Mouse (Mus musculus) hindbrain, embryonic 11.5 days (tissue): ENCODE data around the gene Sf1. TPM values are rescaled to one million over a fixed set of nuclear protein-coding genes. Genes with fewer than 3 reads are reported as not detected.

ENCODE experiments used
- ATAC-seq: fragments of 200-750 bp; cut with Nextera tagmentation; 2 replicates; pipeline ENCODE4 v1.8.0; 2017; ENCODE audit warnings: mild to moderate bottlenecking, moderate TSS enrichment, moderate library complexity; ENCODE audit not compliant: low FRiP score
- DNase-seq: peaks from one replicate; pipeline ENCODE4 v3.0.0-alpha.2; 2015; ENCODE audit warnings: low spot score
- H3K27ac ChIP-seq: fragments of 300-500 bp; sonication (generic); 2 replicates; pipeline ENCODE4 v1.5.1; 2014; ENCODE audit warnings: mild to moderate bottlenecking, low read depth, low read length
- H3K27me3 ChIP-seq: fragments of 300-500 bp; sonication (generic); 2 replicates; pipeline ENCODE4 v1.6.1; 2014; ENCODE audit warnings: mild to moderate bottlenecking, low read length, moderate library complexity, mixed read lengths; ENCODE audit not compliant: control insufficient read depth, insufficient read depth
- H3K36me3 ChIP-seq: fragments of 300-500 bp; sonication (generic); 2 replicates; pipeline ENCODE4 v1.6.1; 2014; ENCODE audit warnings: mild to moderate bottlenecking, low read length, moderate library complexity, mixed read lengths; ENCODE audit not compliant: control insufficient read depth, insufficient read depth
- H3K4me1 ChIP-seq: fragments of 300-500 bp; sonication (generic); replicated peaks from 2 replicates; pipeline ENCODE4 v1.6.1; 2014; ENCODE audit warnings: low read length, mixed read lengths; ENCODE audit not compliant: control insufficient read depth, insufficient read depth
- H3K4me2 ChIP-seq: fragments of 300-500 bp; sonication (generic); replicated peaks from 2 replicates; pipeline ENCODE4 v1.6.1; 2014; ENCODE audit warnings: mild to moderate bottlenecking, low read depth, low read length
- H3K4me3 ChIP-seq: fragments of 300-500 bp; sonication (generic); 2 replicates; pipeline ENCODE4 v1.5.1; 2014; ENCODE audit warnings: low read depth, low read length
- H3K9ac ChIP-seq: fragments of 300-500 bp; sonication (generic); 2 replicates; pipeline ENCODE4 v1.6.1; 2014; ENCODE audit warnings: low read depth, low read length
- H3K9me3 ChIP-seq: fragments of 300-500 bp; sonication (generic); 2 replicates; pipeline ENCODE4 v1.6.1; 2016; ENCODE audit warnings: low read length; ENCODE audit not compliant: control insufficient read depth
- WGBS: fragments of 180-500 bp; shearing (Covaris S2); extraction: QIAGEN DNeasy Blood & Tissue Kit; methylation state at CpG from one replicate; pipeline ENCODE4 v1.1.7; 2014; 5-methylcytosine and 5-hydroxymethylcytosine counted together
- polyA plus RNA-seq: library from polyadenylated mRNA; unstranded; fragments of >200 nt; fragmentation: Nextera tagmentation; extraction: Ambion mirVana; gene quantifications from 2 replicates; pipeline ENCODE4 v1.2.1, GENCODE M21; 2014

Gene Sf1
- 156 and 178 TPM in 2 replicates for polyA plus RNA-seq

DNA sequence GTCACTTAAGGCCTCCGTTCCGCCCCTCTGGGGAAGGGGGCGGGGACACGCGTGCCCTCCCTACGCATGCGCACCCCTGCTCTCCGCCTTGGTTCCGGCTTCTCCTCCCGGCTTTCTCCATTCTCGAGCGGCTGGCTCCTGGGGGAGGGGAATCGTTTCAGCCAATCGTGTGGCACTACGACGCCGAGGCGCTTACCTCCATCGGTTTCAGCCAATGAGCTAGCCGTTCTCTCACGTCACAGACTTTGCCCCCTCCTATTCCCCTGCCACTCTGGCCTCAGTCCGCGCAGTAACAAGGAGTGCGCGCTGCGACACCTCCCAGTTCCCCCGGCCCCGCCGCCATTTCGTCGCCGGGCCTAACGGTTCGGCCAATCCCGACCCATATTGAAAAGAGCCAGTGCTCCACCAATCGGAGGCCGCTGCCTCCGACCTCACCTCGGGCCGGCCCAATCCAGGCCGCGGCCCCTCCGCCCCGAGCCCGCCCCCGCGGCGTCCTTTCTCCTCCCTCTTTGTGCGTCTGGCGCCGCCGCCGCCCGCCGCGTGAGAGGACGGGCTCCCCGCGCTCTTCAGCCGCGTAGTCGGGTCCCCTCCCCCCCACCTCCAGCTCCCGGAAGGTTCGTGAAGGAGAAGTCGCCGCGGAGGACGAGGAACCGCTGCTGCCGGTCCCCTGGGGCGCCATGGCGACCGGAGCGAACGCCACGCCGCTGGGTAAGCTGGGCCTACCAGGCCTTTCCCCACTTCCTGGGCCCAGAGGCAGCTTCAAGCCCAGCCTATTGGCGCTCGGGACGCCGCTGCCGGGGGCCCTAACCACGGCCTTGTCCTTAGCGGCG, at the start of gene Sf1:
TSS of gene Sf1 (plus strand) at position 280 of the 830 bp plus-strand sequence.
- under 1% methylated on average over 66 of the region's 85 CpGs for WGBS
- H3K36me3 ChIP-seq = peaks cover 5% of the 10 kb centered on the region

GRCm38 (mm10) chr19:6313796-6314195, 49.7 kb upstream of the Sf1 start:
- no peak for ATAC-seq
- no peaks in the 10 kb centered on the region for H3K36me3 ChIP-seq
- H3K9ac ChIP-seq = no peak overlapping the region
- H3K4me1 ChIP-seq = no peaks in the 10 kb centered on the region
- no peak for DNase-seq
- H3K4me2 ChIP-seq = no peak overlapping the region
- H3K4me3 ChIP-seq = no peak overlapping the region
- H3K27ac ChIP-seq = no peak overlapping the region
- no peaks in the 10 kb centered on the region for H3K9me3 ChIP-seq
- 90% methylated on average over 8 of the region's 8 CpGs for WGBS
- H3K27me3 ChIP-seq = no peaks in the 10 kb centered on the region

More for the DNA sequence above, at the start of gene Sf1:
- peak within 1 kb of the TSS; percentile 76 for H3K4me3 ChIP-seq
- DNase-seq (peak; percentile 100), ATAC-seq (peak; percentile 98)
- no peaks in the 10 kb centered on the region for H3K9me3 ChIP-seq
- 0 out of 2 replicates have a peak, but pooled peaks cover 4% of the 10 kb centered on the region for H3K4me1 ChIP-seq
- H3K4me2 ChIP-seq = peak within 1 kb of the TSS; percentile 66
- peak within 1 kb of the TSS; percentile 96 for H3K27ac ChIP-seq
- peak within 1 kb of the TSS; percentile 90 for H3K9ac ChIP-seq
- no peaks in the 10 kb centered on the region for H3K27me3 ChIP-seq

DNA sequence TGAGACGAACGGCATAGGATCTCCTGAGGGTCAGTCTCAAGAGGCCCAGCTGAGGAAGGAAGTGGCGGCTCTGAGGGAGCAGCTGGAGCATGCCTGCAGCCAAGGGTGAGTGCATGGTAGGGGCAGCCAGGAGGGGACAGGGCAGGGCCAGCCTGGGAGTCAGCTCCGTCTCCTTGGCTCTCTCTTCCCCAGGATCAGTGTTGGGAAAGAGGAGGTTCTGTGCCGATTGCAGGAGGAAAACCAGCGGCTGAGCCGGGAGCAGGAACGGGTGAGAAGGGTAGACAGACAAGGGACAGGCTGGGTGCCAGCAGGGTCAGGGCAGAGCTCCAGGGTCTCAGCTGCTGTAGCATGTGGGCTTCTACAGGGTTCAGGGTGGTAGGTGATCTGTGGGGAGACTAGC, 49.0 kb upstream of the Sf1 start:
- H3K27ac ChIP-seq = no peak overlapping the region
- DNase-seq (no peak), ATAC-seq (no peak)
- no peak overlapping the region for H3K4me2 ChIP-seq
- H3K4me3 ChIP-seq = no peak overlapping the region
- H3K27me3 ChIP-seq = no peaks in the 10 kb centered on the region
- no peaks in the 10 kb centered on the region for H3K4me1 ChIP-seq
- H3K9ac ChIP-seq = no peak overlapping the region
- H3K36me3 ChIP-seq = no peaks in the 10 kb centered on the region
- WGBS = 87% methylated on average over 8 of the region's 8 CpGs
- H3K9me3 ChIP-seq = no peaks in the 10 kb centered on the region

GRCm38 (mm10) chr19:6315573-6315972, 47.9 kb upstream of the Sf1 start:
- H3K9ac ChIP-seq = no peak overlapping the region
- H3K36me3 ChIP-seq = no peaks in the 10 kb centered on the region
- no peak overlapping the region for H3K27ac ChIP-seq
- no peaks in the 10 kb centered on the region for H3K27me3 ChIP-seq
- no peak for DNase-seq
- ATAC-seq = no peak
- no peak overlapping the region for H3K4me3 ChIP-seq
- H3K4me1 ChIP-seq = no peaks in the 10 kb centered on the region
- 77% methylated on average over 14 of the region's 14 CpGs for WGBS
- no peaks in the 10 kb centered on the region for H3K9me3 ChIP-seq
- H3K4me2 ChIP-seq = no peak overlapping the region

- Histone ChIP-seq H3K4me3 (no peak overlapping the region), H3K36me3 (no peaks in the 10 kb centered on the region), H3K27me3 (no peaks in the 10 kb centered on the region), H3K9ac (no peak overlapping the region), H3K4me1 (no peaks in the 10 kb centered on the region), H3K27ac (no peak overlapping the region), H3K4me2 (no peak overlapping the region), H3K9me3 (no peaks in the 10 kb centered on the region)
- DNase-seq (no peak), ATAC-seq (no peak)
- WGBS = 95% methylated on average over 12 of the region's 12 CpGs
These were observed 45.3 kb upstream of the Sf1 start for GRCm38 (mm10) chr19:6318145-6318544.

DNA sequence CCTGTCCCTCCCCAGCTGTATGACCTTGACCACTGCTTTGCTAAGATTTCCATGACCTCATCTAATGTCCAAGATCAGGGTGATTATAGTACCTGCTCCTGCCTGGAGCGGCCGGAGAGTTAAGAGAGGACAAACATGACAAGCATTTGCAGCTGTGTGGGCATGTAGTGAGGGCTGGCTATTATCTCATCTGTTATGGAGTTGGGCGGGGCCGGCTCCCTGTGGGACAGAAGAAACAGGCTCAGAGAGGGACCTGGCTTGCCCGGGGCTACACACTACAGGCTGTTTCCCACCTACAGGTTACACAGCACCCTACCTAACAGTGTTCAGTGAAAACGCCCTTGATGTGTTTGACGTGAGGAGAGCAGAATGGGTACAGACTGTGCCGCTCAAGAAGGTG, 42.1 kb upstream of the Sf1 start:
- no peak for DNase-seq

GRCm38 (mm10) chr19:6321786-6322621, 41.5 kb upstream of the Sf1 start:
- Histone ChIP-seq H3K4me1 (no peaks in the 10 kb centered on the region), H3K4me2 (no peak overlapping the region), H3K4me3 (no peak overlapping the region), H3K27ac (no peak overlapping the region), H3K9ac (no peak overlapping the region), H3K9me3 (no peaks in the 10 kb centered on the region), H3K27me3 (no peaks in the 10 kb centered on the region), H3K36me3 (no peaks in the 10 kb centered on the region)
- 84% methylated on average over 33 of the region's 33 CpGs for WGBS
- ATAC-seq = no peak
- no peak for DNase-seq

More for the DNA sequence above, 42.1 kb upstream of the Sf1 start:
- H3K4me1 ChIP-seq = no peaks in the 10 kb centered on the region
- no peaks in the 10 kb centered on the region for H3K27me3 ChIP-seq
- H3K4me2 ChIP-seq = no peak overlapping the region
- ATAC-seq = no peak
- H3K36me3 ChIP-seq = no peaks in the 10 kb centered on the region
- no peak overlapping the region for H3K4me3 ChIP-seq
- no peak overlapping the region for H3K27ac ChIP-seq
- WGBS = 87% methylated on average over 8 of the region's 8 CpGs
- no peak overlapping the region for H3K9ac ChIP-seq
- H3K9me3 ChIP-seq = no peaks in the 10 kb centered on the region

- no peaks in the 10 kb centered on the region for H3K4me1 ChIP-seq
- no peak for ATAC-seq
- H3K4me2 ChIP-seq = no peak overlapping the region
- DNase-seq = no peak
- H3K9ac ChIP-seq = no peak overlapping the region
- no peaks in the 10 kb centered on the region for H3K27me3 ChIP-seq
- H3K9me3 ChIP-seq = no peaks in the 10 kb centered on the region
- WGBS = 85% methylated on average over 9 of the region's 9 CpGs
- H3K27ac ChIP-seq = no peak overlapping the region
- no peak overlapping the region for H3K4me3 ChIP-seq
- H3K36me3 ChIP-seq = no peaks in the 10 kb centered on the region
These were observed 38.7 kb upstream of the Sf1 start for GRCm38 (mm10) chr19:6324751-6325150.
